Mouse (Mus musculus) liver, adult 2 months (tissue): ENCODE data around the gene Nfyb. TPM values are rescaled to one million over a fixed set of nuclear protein-coding genes. Genes with fewer than 3 reads are reported as not detected.

Experiments used
- DNase-seq: peaks from one replicate; pipeline ENCODE4 v3.0.0-alpha.2; 2011; ENCODE audit warnings: low read depth, low spot score; ENCODE audit errors: extremely low read depth
- H3K27ac ChIP-seq: fragments of 200-500 bp; replicated peaks from 2 replicates; pipeline ENCODE4 v1.5.1; 2012; ENCODE audit warnings: low read depth, mild to moderate bottlenecking, control low read depth, inconsistent platforms, low read length; ENCODE audit not compliant: insufficient read depth
- H3K27me3 ChIP-seq: fragments of 200-500 bp; 2 replicates; pipeline ENCODE4 v1.6.1; 2012; ENCODE audit warnings: mild to moderate bottlenecking, moderate library complexity, low read length, inconsistent platforms; ENCODE audit not compliant: control insufficient read depth, insufficient read depth
- H3K36me3 ChIP-seq: fragments of 200-500 bp; 2 replicates; pipeline ENCODE4 v1.6.1; 2012; ENCODE audit warnings: low read length, inconsistent platforms; ENCODE audit not compliant: control insufficient read depth, insufficient read depth
- H3K4me1 ChIP-seq: fragments of 200-500 bp; 2 replicates; pipeline ENCODE4 v1.6.1; 2011; ENCODE audit warnings: low read length; ENCODE audit not compliant: control insufficient read depth, insufficient read depth
- H3K4me3 ChIP-seq: fragments of 200-500 bp; 2 replicates; pipeline ENCODE4 v1.5.1; 2011; ENCODE audit warnings: low read depth, mild to moderate bottlenecking, control low read depth, low read length, moderate library complexity; ENCODE audit not compliant: insufficient read depth
- H3K79me2 ChIP-seq: fragments of 200-500 bp; 2 replicates; pipeline ENCODE4 v1.6.1; 2012; ENCODE audit warnings: inconsistent platforms, mild to moderate bottlenecking, low read length, moderate library complexity; ENCODE audit not compliant: control insufficient read depth, insufficient read depth
- H3K9ac ChIP-seq: fragments of 200-500 bp; 2 replicates; pipeline ENCODE4 v1.6.1; 2012; ENCODE audit warnings: low read depth, mild to moderate bottlenecking, control low read depth, inconsistent platforms, low read length
- CTCF ChIP-seq: fragments of 200-500 bp; IDR thresholded peaks from 2 replicates; pipeline ENCODE4 v1.5.1; 2011; ENCODE audit warnings: low read depth, low read length, control low read depth
- POLR2A ChIP-seq: fragments of 200-500 bp; IDR thresholded peaks from 2 replicates; pipeline ENCODE4 v1.6.1; 2011; ENCODE audit warnings: low read length, control low read depth; ENCODE audit not compliant: insufficient read depth; ENCODE audit errors: extremely low read depth
- WGBS: fragments of 180-500 bp; shearing (Covaris S2); methylation state at CpG from one replicate; pipeline ENCODE4 v1.1.7; 2018; 5-methylcytosine and 5-hydroxymethylcytosine counted together
- polyA plus RNA-seq: library from polyadenylated mRNA; depleted of rRNA; stranded (reverse); fragments of >200 nt; gene quantifications from 2 replicates; pipeline ENCODE4 v1.2.3, GENCODE M21; 2012
- total RNA-seq: library from RNA; depleted of rRNA; stranded (reverse); fragments of >200 nt; gene quantifications from 2 replicates; pipeline ENCODE4 v1.2.3, GENCODE M21; 2014

Nfyb gene
- total and polyA plus RNA-seq, 2 experiments = 29.0 to 30.8 TPM

DNA sequence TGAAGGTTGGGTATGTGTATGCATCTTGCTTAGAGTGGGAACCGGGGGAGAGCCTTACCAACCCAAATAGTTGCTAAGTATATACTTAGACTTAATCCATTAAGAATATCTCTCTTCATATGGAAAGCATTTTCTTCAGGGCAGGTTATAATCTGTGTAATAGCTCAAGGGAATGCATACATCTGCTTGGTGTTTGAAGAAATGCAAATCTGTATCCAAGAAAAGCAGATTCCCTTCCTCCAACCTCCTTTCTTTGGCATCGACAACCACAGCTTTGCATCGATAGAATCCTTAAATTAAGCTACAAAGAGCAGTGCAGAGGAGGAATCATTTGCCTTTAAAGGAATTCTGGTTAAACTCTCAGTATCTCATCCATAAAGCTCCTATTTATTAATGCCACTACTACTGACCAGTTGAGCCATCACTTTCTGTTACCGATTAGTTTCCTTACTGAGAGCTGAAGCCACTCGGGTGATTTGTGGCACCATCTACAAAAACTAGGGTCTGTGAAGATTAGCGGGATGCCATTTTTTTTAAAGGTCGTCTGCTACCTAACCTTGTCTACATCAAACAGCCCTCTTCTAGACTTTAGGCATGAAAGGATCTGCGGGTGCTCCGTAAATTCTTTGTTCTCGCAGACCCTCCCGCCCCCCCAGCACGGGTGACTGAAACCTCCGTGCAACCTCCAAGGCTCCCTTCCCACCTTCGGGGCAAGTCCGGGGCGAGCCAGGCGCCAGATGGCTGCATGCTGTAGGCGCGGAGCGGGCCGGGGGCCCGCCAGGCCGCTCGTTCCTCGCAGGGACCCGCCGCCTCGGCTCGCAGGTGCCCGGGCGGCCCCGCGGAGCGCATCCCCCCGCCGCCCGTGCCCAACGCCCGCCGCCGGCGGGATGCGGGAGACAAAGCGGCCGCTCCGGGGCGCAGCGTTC, 925 bp downstream of the Nfyb start:
- Histone ChIP-seq H3K79me2 (peaks cover 4% of the 10 kb centered on the region), H3K9ac (peak overlapping the region; percentile 95), H3K36me3 (peaks cover 2% of the 10 kb centered on the region; the same call in 1 of the 2 replicates), H3K27me3 (no peaks in the 10 kb centered on the region), H3K4me1 (peaks cover 25% of the 10 kb centered on the region), H3K4me3 (peak overlapping the region; percentile 96), H3K27ac (peak overlapping the region; percentile 85)
- DNase-seq = no peak
- TF ChIP-seq CTCF (no peak), POLR2A (no peak)
- WGBS = under 1% methylated on average over 48 of the region's 48 CpGs

DNA sequence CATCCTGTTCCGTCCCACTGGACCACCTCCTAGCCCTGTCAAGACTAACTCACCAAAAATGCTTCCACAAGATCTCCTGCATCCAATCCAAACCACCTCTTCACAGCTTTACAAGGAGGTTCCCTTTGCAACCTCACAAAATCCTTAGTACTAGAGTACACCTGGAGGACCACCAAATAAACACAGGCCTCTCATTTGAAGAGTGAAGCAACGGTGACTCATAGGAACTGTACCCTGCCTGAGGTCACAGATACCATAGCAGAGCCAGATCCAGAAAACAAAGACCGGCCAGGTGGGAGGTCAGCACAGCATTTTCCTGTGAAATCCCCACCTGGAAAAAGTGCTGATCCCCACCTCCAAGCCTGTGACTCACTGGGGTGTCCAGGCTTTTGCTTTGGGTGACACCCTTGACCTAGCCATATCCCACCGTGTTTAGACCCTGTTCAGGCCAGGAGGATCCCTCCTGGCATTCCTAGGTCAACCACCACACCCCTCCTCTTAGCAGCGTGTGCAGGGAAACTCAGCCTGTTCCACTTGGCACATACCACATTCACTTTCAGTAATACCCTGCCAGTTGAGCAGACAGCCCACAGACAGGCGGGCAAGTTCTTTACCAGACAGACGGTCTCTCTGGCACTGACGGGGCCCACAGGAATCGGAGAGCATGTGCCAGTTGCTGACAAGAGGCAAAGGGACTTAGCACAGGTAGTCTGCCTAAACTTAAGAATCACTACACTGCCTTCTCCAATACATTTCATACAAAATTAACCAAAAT, 2.7 kb downstream of the Nfyb start:
- TF ChIP-seq CTCF (no peak), POLR2A (no peak)
- peak overlapping the region; percentile 64 for H3K27ac ChIP-seq
- DNase-seq = peak; percentile 77
- peak overlapping the region; percentile 11; the same call in 1 of the 2 replicates for H3K4me3 ChIP-seq
- H3K79me2 ChIP-seq = peaks cover 12% of the 10 kb centered on the region
- H3K4me1 ChIP-seq = peaks cover 36% of the 10 kb centered on the region
- 27% methylated on average over 9 of the region's 9 CpGs for WGBS
- H3K27me3 ChIP-seq = no peaks in the 10 kb centered on the region
- H3K9ac ChIP-seq = peak overlapping the region; percentile 1; the same call in 1 of the 2 replicates
- peaks cover 5% of the 10 kb centered on the region; the same call in 1 of the 2 replicates for H3K36me3 ChIP-seq

DNA sequence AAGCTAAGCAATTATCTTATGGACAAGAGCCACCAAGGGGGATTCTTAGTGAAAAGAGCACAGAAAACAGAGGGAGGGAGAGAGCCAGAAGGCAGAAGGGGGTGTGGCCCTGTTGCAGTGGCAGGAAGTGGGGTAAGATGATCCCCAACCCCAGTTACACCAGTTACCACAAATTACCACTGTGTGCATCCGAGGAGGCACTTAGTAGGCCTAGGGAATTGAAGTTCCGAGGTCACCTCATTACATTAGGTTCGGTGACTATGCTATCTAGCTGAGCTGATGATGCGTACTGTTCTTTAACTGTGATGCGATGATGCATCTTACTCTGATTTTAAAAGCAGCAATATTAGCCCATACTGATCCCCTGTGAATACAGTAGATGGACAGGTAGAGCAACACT, 4.2 kb downstream of the Nfyb start:
- H3K79me2 ChIP-seq = peaks cover 12% of the 10 kb centered on the region
- no peaks in the 10 kb centered on the region for H3K27me3 ChIP-seq
- no peak for DNase-seq
- WGBS = 83% methylated on average over 5 of the region's 5 CpGs
- H3K9ac ChIP-seq = no peak overlapping the region
- no peak overlapping the region for H3K4me3 ChIP-seq
- TF ChIP-seq CTCF (no peak), POLR2A (no peak)
- peaks cover 43% of the 10 kb centered on the region for H3K4me1 ChIP-seq
- H3K27ac ChIP-seq = peak overlapping the region; percentile 60
- peaks cover 13% of the 10 kb centered on the region; the same call in 1 of the 2 replicates for H3K36me3 ChIP-seq

DNA sequence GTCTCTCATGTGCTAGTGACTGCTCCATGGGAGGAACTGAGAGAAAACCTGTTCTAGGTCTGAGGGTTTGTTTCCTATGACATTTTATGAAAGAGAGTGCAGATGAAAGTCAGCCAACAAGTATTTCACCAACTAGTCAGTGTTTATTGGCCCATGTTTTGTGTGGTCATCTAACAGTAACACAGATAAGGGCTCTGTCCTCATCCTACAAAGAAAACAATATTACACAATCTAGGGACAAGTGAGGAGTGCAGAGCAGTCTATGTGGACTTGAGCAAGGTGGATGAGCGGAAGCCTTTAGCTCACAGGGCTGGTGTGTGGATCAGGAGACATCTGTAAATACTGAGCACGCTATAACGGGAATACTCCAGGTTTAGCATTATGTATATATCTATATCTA, 5.1 kb downstream of the Nfyb start:
- 19% methylated on average over 3 of the region's 3 CpGs for WGBS
- peaks cover 17% of the 10 kb centered on the region for H3K36me3 ChIP-seq
- DNase-seq = peak; percentile 99
- H3K9ac ChIP-seq = peak overlapping the region; percentile 63
- H3K27me3 ChIP-seq = no peaks in the 10 kb centered on the region
- peaks cover 45% of the 10 kb centered on the region for H3K4me1 ChIP-seq
- H3K27ac ChIP-seq = peak overlapping the region; percentile 95
- H3K4me3 ChIP-seq = no peak overlapping the region
- TF ChIP-seq CTCF (no peak), POLR2A (no peak)
- H3K79me2 ChIP-seq = peaks cover 12% of the 10 kb centered on the region

DNA sequence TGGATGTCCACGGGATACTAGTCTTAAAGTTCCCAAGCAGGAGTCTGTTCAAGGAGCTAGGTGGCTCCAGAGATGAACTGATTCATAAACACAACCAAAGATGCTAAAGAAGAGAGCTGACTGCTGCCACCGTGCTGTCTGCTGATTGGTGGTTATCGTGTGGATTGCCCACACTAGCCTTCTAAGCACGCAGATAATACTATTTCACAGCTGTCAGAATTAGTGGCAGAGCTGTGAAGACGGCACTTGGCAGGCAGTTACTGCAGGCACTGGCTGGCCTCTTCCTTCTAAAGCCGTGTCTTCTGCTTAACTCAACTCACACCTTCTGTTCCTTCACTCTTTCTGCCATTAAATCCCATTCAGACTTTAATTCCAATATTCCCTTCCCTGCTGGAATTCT, 5.6 kb downstream of the Nfyb start:
- H3K27me3 ChIP-seq = no peaks in the 10 kb centered on the region
- no peak overlapping the region for H3K4me3 ChIP-seq
- peaks cover 19% of the 10 kb centered on the region for H3K36me3 ChIP-seq
- 42% methylated on average over 6 of the region's 6 CpGs for WGBS
- peaks cover 12% of the 10 kb centered on the region for H3K79me2 ChIP-seq
- TF ChIP-seq POLR2A = no peak
- TF ChIP-seq CTCF = no peak
- peak overlapping the region; percentile 63 for H3K9ac ChIP-seq
- DNase-seq = no peak
- peak overlapping the region; percentile 95 for H3K27ac ChIP-seq
- peaks cover 50% of the 10 kb centered on the region for H3K4me1 ChIP-seq
